Mouse (Mus musculus) erythroblast, embryonic 14.5 days (primary cell): ENCODE results near the gene Adarb1.

Source experiments
- GATA1 ChIP-seq: IDR thresholded peaks from 2 replicates; pipeline ENCODE4 v1.6.1; 2012; ENCODE audit warnings: low read length, inconsistent platforms, mixed read lengths
- TAL1 ChIP-seq: IDR thresholded peaks from 3 replicates; pipeline ENCODE4 v1.6.1; 2012; ENCODE audit warnings: low read length, inconsistent platforms, mixed read lengths

GRCm38 (mm10) chr10:77258704-77259621, 159.1 kb downstream of the Adarb1 start, which contains the start of gene Pofut2:
- TF ChIP-seq TAL1: no peak
- no peak for TF ChIP-seq GATA1
